Mouse (Mus musculus) spleen, postnatal 10 days (tissue): ENCODE results near the gene Rtl1.
A peak's percentile ranks its signal among the peaks of the same experiment; 100 is the strongest.

Experiments
- DNase-seq, 2 experiments: peaks; one replicate each; pipeline ENCODE4 v3.0.0; 2021 to 2022; ENCODE audit warnings: low spot score in 2 of 2

Gene Rtl1

DNA sequence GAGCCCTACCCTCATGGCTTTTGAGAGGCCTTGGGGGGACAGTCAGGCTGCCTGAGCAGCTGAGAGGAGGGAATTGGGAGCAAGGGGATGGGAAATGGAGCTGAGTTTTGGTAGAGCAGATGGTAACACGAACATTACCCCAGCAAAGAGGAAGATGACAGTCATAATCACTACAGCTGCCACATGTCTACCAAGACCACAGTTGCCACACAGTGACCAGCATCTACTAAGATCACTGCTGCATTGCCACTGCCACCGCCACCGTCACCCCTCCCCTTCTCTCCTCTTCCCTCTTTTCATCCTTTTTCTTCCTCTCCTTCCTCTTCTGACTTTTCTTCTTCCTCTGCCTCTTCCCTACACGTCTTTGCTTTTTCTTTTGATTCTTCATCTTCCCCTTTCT lies 27.9 kb downstream of the Rtl1 start:
- DNase-seq, result no peak

DNA sequence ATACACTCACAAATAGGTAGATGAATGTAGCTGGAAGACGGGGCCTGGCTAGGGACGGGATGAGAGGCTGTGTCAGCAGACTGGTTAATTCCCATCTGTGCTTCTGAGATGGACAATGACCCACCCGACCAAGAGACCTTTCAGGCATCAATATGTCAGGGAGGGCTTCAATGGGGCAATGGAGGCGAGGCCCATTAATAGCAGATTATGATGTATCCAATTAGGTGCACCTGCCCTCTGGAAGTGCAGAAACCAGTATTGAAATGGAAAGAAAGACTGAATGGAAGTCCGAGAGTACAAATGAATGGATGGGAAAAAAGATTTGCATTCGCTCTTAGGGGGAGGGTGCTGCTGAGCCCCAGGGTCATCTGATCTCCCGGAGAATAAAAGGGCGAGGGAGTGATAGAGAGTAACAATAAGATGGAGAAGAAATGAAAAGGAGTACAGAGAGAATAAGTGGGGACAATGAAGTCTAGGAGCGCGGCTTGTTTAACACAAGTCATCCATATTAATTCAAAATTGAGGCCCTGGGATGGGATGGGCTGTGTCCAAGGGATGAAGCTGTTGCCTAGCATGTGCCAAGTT lies 39.9 kb downstream of the Rtl1 start:
- DNase-seq, result no peak

DNA sequence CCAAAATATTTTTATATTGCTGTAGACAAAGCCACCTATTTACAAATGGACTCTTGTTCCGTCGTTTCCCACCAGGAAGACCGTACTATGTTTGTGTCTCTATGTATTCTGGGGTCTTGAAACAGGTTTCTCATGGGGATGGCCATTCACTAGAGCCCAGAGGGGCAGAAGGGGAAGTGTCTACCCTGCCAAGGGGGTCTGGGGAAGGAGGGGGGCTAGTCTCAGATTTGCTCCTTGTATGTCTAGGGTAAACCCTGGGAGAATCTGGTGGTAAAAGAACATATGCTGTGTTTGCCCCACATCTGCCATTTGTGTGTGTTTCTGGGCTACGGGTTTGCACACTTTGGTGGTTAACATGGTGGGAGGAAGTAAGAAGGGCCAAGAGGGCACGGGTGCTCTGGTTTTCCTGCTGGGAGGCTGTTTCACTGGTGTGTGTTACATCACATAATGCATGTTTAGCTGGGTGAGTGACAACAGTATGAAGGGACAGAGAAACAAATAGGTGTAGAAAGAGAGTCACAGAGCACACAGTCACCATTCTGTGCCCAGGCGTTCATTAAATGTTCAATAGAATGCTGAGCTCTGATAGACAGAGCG lies 41.1 kb downstream of the Rtl1 start:
- no peak for DNase-seq

DNA sequence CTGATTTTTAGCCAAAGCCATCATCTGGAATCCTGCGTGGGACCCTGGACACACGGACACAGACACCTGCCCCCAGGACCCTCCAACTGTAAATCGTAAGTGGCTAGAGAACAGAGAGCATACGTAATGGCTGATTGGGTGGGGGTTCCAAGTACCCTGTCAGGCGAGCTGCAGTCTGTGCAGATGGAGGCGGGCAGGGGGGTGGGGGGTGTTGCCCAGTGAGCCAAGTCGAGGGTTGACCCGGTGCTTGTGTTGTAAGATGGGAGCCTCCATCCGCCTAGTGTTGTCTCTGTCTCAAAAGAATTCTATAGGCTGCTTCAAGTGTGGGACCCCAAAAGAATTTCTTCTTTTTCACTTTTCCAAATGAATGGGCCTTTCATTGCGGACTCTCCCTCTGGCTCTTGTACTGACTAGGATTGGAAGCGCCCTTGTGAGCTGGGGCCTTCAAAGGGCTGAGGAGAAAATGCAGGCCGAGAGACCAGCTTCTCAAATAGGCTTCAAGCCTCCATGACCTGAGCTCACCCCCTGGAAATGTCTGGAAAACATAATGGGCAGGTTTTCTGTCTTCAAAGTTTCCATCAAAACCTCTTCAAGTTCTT lies 41.8 kb downstream of the Rtl1 start:
- no peak for DNase-seq

DNA sequence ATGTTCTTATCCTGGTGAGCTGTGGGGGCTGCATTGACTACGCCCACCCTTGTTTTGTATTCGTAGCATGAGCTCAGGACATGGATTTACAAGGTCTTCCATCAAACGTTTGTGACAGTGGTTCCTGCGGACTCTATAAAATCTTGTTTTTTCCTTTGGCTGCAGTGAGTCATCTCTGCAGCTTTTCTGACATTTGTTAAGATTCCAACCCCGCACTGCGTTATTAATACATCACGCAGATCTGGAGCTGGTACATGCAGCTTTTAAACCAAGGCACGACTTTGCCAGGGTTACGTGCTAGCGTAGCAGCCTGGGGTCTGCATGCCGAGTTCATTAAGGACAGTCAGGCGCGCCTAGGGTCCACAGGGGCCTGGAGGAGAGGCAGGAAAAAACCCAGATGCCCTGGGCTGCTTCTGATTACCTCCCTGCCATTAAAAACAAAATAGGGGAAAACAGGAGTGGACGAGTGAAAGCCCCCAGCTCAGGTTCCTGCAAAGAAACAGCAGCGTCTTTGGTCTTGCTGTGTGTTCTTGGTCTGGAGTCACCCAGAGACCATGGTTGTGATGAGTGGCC lies 44.2 kb downstream of the Rtl1 start:
- no peak for DNase-seq

DNA sequence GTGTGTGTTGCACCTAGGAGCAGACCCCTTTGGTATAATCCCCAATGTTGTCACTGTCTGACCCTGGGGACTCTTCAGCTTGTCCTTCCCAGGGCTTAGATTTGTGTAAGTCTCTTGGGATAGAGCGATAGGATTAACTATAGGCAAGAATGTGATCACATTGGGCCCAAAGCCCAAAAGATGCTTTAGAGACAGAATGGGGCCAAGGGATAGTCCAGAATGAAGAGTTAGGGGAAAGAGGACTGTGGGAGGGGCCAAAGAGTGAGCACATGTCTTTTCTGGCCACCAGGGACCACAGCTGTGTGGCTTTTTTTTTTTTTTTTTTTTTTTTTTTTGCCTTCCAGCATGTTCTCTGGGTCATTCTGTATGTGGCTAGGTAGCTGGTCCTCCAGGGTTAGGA lies 46.6 kb downstream of the Rtl1 start:
- DNase-seq, result no peak

DNA sequence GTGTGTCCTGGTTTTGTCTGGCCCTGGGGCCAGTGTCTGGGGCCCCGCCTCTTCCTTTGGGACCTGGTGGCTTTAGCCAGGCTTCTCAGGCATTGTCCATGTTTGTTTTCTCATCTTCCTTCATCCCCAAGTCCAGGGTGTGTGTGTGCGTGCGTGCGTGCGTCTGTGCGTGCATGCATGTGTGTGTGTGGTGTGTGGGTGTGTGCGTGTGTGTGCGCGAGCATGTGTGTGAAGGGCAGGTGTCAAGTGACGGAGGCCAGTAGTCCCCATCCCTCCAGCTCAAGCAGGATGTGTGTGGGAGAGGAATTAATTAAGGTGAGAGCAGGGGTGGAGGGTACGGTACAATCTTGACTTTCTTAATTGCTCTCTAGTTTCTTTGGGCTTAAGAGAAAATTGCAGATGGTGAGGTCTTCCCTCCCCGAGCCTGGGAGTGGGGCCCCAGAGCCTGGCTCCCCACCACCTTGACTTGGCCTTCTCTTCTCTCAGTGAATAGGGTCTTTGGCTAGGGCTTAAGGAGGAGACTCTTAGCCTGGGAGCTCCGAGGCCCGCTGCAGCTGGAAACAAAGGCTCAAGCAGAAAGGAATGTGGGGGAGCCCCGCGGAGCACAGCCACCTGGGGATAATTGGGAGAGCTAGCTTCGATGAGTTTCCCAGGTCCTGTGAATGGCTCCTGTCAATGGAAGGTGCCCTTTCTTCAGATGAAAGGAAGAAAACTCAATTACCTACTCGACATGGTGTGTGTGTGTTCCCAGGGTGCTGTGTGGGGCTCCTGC lies 47.2 kb downstream of the Rtl1 start:
- DNase-seq, result no peak

DNA sequence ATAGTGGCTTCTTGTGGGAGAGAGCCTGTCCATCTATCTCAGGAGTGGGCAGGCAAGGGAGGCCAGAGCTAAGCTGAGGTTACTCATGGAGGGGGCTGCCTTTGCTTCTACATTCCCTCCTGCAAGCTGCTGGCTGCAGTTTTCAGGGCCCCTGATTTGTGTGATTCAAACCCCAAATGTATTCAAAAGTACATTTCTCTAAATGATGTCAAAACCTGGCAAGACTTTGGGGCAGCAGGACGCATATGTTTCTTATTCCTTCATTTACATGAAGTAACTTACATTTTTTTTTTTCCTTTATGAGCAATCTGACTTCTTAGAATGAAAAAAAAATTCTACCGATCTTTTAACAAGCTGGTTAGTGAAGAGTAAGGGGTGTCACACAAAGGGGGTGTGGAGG lies 48.4 kb downstream of the Rtl1 start:
- no peak for DNase-seq

DNA sequence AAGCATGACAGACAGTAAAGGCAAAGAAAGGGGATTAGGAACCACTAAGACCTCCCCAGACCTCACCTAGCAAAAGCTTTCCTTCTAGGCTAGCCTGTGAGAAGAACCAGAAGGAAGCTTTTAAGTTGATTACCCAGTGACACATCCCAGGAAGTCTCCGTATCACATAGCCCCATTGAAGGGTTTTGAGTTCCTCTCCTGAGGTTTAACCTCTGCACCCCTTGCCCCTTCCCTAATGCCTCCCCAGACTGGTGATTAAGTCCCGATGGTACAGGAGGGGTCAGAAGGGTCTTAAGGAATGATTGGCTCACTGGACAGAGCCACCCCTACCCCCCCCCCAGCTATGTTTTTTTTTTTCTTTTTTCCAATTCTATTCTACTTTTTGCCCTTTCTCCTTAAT lies 53.0 kb downstream of the Rtl1 start:
- DNase-seq, result no peak

DNA sequence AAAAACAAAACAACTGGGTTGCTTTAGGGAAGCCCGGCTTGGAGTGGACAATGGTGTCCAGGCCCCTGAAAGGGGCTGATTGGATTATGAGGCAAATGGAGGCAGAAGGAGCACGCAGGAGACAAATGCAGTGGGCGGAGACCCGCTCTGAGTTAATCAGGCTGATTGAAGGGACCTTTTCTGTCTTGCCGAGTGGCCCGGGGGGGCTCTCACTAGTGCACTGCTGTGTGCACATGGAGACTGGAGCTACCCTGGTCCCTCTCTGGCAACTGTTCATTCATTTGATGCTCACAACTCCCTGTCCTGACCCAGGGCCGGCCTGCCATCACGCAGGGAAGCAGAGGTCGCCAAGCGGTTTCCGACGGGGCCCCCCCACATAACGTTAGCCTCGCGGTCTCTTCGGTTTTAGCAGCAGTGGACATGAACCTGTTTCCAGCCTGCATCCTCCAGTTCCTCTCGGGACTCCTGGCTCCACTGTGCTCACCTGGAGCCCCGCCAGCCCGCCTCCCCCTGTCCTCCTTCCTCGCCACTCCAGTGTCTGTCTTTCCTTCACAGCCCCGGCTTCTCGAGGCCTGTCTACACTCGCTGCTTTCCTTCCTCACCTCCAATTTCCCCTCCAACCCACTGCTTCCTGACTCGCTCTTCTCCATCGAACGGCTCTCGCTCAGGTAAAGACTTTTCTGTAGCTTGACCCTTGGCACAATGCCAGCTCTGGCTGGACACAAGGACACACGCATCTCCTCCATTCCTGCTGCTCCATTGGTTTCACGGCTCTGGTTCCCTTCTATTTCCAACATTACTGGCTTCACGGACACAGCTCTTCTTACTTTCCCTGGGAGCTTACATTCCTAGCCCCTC lies 54.0 kb downstream of the Rtl1 start:
- no peak for DNase-seq

DNA sequence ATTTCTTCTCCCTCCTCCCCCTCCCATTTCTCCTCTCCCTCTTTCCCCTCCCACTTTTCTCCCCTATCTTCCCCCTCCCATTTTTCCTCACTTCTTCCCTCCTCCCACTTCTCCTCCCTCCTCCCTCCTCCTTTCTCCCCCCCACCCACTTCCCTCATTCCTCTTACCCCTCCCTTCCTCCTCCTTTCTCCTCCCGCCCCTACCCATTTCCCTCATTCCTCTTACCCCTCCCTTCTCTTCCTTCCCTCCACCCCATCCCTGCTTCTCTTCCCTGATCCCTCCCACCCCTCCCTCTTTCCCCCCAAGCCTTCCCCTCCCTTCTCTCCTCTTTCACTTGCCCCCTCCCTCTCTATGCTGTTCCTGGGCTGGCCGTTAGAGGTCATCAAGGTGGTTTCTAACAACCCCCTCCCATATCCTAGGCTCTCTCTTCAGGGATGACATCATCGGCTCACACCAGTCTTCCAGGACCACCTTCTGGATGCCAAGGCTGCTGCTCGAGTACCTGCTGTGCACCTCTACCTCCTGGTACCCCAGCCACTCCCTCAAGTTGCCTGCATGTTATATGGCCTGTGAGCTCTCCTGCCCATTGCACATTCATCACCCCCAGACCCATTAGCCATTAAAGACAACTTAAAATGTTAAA lies 56.7 kb downstream of the Rtl1 start:
- DNase-seq, result no peak

DNA sequence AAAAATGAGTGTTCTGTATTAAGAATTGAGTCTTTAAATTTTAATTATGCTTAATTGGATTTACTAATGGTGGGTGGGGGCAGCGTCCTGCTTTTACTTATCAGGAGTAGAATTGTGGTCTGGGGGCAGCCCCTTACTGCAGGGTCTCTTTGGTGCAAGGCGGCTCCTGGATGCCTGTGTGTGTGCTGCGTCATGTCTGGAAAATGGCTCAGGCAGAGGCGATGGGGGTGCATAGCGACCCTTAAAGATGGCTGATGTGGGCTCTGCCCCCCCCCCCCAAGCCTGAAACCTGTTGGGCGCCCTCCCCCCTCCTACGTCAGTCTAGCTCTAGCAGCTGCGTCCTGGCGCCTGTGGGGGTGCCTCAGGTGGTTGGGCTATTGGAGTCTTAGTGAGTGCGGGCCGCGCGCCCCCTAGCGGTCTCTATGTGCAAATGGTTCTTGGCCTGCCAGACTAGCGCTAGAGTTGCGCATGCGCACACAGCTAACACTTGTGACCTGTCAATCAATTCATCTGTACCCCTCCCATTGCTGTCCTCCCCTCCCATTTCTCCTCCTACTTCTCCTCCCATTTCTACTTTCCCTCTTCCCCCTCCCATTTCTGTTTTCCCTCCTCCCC lies 57.4 kb downstream of the Rtl1 start:
- DNase-seq, result peak in 1 of 2 experiments; percentile 59

DNA sequence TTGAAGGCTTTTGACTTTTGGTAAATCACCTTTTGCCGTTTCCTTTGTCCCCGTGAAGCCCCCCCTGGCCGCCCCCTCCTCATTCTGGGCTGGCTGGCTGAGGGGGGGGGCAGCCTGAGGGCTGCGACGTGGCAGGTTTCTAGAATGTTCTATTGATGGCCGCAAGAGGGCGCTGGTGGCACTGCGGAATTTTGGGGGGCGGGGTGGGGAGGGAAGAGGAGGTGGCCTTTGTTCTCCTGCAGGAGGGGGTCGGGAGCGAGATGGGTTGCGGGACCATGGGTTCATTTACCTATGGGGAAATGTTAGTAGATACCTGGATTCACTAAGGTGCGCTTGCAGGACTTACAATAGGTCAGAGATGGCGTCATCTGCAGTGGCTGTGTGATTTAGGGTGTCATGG lies 58.1 kb downstream of the Rtl1 start:
- no peak for DNase-seq

DNA sequence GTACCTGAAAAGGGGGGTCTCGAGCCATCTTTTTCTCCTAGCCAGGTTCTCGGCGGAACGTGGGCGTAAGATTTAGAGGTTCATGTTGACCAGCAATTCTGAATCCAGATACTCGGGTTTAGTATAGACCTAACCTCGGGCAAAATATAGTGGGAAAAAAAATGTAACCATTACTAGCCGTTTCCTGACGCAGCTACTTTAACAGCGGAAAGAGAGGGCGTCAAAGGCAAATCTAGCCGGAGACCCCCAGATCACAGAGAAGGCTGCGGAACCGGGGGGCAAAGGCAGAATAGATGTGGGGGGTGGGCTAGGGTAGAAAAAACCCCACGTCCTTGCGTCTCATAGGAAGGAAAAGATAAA lies 58.6 kb downstream of the Rtl1 start:
- DNase-seq, result no peak

DNA sequence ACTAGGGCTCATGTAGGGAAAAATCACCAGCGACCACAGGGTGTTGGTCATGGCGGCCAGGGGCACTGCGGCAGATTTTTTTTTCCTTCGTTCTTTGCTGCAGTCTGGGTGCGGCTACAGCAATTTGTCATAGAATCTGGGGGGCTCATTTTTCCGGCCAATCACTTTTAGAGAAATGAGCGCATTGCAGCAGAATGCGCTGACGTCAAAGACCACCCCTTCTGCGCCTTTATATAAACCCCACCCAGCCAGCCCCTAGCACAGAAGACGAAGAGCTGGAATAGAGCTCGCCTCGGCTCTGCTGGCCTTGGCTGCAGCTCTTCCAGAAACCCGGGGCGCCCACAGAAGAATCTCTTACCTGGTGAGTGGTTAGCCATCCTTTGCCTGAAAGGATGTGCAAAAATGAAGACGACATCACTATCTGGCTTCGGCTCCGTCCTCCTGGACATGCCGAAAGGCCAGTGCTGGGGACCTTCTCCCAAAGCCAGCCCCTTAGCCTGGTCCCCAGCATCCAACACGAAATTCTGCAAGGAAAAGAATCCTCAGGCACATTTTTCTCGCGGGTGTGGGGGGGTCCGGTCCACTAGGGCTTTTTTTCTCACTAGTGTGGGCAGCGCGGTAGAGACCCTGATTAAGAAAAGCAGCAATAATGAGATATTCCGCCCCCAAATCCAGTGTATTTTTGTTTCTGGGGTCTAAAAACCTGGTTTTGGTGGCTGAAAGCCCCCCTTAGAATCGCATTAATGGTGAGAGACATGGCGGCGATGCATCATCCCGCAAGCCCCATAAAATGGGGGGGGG lies 59.2 kb downstream of the Rtl1 start:
- no peak for DNase-seq

DNA sequence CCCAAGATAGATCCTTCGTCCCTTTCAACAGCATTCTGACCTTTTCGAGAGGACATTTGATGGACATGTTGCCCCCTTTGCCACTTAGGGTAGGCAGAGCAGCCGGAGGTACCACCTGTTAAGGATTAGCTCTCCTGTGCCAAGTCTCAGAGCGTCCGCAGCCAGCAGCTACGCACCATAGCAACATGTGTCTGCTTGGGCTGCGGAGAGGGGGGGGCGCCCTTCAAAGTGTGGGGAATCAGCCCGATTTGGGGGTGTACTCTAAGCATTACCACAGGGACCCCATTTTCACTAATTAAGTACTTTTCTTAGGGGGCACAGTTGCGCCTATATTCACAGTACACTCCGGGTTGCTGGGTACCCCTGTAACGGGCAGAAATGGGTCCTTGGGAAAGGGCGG lies 60.2 kb downstream of the Rtl1 start:
- DNase-seq, result no peak
